Mouse (Mus musculus) right cerebral cortex, adult 2 months (tissue): ENCODE results near the gene Tdp1.
A peak's percentile ranks its signal among the peaks of the same experiment; 100 is the strongest.

Source experiments
- DNase-seq, 2 experiments: peaks; one replicate each; pipeline ENCODE4 v3.0.0; 2021 to 2022; ENCODE audit warnings: low spot score in 2 of 2

Tdp1 gene

DNA sequence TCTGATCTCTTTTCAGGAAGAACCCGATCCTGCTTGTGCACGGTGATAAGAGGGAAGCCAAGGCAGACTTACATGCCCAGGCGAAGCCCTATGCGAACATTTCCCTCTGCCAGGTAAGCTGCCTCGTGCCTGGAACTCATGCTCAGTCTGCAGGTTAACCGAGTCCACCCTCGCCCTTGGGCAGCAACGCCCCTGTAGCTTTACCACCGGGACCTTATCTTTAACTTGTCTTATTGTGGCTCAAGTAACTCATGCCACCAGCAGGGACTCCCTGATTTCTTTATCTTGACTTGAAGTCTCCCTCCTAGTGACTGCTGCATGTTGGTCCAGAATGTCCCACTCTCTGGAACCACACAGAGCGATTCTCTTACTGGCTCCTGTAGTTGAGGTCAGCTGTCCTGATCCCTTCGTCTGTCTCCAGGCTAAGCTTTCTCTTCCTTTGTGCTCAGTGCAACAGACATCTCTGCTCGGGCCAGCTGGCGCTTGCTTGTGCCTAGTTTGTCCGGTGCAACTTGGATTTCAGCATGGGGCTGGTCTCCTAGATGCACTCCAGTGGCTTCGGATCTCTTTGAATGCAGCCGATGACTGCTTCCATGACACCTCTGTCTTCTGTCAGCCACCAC is 14.0 kb downstream of the Tdp1 start:
- no peak for DNase-seq

DNA sequence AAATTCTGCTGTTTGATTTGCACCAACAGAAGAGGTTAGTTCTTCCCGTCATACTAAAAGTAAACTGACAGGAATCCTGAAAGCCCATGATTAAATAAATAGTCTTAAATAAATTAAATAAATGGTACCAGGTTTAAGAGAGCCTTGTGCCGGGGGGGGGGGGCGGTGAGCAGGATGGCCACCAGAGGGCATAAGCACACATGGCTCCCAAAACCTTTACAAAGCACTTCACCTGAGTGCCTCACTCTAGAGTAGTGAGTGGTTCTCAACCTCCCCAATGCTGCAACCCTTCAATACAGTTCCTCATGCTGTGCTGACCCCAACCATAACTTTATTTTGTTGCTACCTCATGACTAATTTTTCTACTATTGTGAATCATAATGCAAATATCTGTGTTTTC is 15.7 kb downstream of the Tdp1 start:
- no peak for DNase-seq

DNA sequence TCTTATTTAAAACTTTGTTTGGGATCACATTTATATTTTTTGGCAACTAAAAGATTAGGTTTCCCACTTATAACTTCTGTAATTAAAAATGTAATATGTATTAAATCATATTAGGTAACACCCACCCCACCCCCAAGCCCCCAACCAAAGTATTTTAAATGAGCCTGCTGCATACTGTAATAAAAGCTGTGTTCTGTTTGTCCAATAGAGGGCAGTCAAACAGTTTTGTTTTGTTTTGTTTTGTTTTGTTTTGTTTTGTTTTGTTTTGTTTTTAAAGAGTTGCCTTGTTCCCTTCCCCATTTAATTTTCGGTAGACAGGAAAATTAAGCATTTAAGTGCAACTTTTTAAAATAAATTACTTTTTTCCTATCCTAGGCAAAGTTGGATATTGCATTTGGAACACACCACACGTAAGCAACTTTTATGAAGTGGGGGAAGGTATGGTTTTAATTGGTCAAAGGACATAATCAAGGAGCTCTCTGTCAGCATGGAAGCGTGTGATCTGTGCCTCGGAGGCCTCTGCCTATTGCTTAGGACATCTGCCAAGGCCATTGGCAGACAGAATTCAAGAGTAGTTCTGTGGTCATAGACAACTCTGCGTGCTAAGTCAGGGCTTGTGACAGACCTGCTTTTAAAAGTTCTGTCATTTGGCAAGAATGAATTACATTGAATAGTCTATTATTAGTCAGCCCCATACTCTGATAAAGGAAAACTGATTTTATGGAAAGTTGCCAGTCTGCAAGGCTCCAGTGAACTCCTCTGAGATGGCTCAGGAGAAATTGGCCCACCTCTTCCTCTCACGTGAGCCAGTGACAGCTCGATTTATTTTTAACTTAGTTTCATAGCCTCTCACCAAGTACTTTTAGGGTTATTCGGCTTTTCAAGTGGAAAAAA is 17.9 kb downstream of the Tdp1 start:
- no peak for DNase-seq

DNA sequence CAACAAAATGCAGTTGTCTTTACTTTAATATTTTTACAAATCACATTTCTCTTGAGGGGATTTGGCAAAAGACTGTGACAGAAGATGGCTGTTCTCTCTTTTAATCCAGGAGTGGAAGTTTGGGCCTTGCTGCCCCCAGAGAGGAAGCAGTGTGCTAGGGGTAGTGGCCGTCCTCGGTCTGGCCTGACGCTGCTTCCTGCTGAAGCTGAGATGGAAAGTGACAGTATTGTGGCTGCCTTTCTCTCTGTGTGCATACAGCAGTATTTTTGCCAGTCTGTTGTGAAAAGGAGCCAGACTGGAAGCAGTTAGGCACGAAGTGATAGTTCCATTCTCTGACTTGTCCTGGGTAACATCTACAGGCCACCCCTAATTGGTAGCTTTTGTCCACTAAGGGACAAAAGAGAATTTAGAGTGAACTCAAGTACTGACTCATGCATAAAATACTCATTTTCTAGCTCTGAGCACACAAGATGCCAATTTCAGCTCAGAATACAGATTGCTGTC is 18.6 kb downstream of the Tdp1 start:
- DNase-seq: no peak

DNA sequence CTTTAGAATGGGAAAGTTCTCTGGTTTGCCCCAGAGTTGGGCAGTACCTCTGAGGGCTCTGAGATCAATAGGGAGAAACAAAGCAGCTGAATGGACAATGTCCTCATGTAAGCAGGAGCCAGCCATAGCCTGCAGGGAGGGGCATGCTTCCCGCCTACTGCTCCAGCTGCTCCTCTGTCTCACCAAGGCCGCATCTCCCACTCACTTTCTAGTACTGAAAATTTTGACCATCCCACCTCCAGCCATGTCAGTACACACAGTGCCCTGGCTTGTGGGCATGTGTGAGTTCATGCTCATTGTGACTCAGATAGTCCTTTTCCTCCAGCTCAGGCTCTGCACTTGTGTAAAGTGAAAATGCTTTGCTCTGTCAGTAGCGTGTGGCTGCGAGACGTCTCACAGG is 20.2 kb downstream of the Tdp1 start:
- peak; percentile 34 to 39 for DNase-seq

DNA sequence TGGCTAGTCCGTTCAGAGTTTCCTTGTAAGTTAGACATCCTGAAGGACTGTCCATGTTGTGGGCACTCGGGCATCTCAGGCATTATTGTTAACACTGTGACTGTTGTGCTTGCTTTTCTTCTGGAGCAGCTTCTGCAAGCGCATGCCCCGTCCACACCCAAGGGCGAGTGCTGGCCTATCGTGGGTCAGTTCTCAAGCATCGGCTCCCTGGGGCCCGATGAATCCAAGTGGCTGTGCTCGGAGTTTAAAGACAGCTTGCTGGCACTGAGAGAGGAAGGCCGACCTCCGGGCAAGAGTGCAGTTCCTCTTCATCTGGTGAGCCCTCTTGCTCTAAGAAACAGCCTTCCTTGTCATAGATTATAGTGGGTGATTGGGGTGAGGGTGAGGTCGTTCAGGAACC is 27.1 kb downstream of the Tdp1 start:
- DNase-seq: no peak

DNA sequence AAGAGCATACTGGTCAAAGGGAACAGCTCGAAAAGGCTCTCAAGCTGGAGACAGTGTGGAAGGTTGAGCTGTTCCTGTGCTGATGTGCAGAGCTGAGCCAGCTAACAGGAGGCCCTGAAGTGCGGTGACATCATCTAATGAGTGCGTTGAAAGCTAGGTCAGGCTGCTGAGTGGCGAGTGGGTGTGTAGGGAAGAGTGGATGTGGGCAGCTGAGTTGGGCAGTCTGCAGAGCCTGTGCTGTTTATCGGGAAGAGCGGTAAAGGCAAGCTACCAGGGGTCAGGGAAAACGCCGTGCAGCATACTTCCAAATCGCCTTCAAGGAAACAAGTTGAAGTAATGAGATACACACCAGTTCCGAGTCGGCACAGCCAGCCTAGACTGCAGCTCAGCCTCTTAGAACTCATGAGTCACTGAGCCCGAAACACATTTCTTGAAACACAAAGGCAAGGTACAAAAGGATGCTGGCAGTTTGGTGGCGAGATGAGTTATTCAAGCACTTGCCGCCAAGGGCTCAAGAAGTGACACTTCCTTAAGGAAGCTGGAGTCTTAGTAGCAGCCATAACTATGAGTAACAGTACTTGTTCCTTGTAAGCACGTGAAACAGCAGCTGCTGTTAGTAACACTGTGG is 33.6 kb downstream of the Tdp1 start:
- peak; percentile 64 to 68 for DNase-seq

DNA sequence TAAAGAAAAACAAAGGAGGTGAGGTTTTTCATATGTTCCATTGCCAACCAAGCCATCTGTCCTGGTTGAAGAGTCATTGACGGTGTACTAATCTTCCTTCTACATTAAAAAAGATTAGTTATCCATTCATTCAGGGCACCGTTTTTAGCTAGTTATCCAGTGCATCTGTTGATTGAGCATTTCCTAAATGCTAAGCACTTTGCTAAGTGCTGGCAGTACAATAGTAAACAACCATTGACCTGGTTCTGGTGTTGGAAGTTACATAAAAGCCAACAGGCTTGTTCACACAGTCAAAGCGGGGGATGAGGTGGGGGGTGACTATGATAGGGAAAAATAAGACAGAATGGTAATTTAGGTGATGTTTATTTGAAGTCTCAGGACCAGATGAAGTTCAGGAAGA is 35.3 kb downstream of the Tdp1 start:
- no peak for DNase-seq

DNA sequence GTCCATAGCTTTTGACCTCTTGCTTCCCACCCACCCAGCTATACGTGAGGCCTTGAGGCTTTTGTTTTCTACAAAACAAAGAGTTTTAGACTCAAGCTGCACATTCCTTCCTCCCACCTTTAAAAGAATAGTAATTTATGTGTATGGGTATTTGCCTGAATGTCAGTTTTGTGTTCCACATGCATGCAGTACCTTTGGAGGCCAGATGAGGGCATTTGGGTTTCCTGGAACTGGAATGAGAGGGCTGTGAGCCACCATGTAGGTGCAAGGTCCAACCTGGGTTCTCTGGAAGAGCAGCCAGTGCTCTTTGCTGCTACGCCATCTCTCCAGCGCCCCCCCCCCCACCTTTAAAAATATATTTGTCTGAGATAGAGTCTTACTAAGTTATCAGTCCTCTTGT is 36.7 kb downstream of the Tdp1 start:
- no peak for DNase-seq

DNA sequence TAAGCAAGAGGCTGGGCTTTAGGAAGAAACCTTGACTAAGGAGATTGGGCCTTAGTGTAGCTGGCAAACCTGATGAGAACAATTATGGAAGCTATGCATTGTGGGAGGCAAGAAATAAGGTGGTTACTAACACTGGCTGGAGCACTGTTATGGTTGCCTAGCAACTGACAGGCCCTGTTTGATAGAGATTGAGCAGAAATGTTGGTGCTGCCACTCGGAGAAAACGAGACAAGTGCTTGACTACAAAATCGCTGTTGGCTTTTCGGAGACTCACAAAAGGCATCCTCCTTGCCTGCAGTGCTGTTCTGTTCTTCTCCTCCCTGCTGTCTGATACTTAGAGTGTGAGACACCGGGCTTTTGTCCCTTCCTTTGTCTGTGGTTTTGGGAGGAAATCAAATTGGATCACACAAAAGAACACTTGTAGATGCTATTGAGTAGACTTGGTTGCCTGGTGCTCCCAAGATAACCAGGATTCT is 38.9 kb downstream of the Tdp1 start:
- DNase-seq: peak; percentile 33 to 40

DNA sequence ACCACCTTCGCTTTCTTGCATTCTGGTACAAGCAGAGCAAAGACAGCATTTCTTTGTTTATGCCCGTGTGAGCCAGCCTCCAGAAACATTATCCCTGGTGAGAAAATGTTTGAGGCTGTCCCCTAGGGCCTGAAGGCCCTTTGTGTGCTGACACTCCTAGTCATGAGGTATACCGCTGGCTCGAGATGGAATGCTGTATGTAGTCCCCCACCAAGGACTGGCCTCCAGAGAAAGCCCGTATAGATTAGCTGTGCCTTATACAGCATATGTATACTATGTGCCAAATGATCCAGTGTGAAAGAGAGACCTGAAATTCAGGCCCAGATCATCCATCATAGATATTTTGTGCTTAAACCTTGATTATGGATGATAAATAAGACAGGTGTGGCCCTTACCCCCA is 39.4 kb downstream of the Tdp1 start:
- DNase-seq: no peak

DNA sequence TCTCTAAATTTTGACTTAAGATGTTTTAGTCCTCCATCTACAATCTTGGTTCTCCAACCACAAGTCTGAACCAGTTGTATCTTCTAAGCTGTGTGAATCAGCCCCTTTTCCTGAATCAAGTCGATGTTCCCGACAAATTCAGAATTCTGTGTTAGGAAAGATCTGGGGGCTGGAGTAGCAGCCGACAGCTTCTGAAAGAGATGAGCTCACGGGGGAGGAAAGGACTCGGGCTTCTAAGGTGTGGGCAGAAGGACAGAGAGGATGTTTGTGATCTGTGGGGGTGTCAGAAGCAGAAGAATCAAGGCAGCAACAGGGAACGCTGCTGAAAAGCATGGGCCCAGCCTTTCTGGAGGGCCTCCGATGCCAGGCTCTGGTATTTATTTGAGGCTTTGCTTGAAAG is 44.0 kb downstream of the Tdp1 start:
- peak; percentile 53 to 74 for DNase-seq

DNA sequence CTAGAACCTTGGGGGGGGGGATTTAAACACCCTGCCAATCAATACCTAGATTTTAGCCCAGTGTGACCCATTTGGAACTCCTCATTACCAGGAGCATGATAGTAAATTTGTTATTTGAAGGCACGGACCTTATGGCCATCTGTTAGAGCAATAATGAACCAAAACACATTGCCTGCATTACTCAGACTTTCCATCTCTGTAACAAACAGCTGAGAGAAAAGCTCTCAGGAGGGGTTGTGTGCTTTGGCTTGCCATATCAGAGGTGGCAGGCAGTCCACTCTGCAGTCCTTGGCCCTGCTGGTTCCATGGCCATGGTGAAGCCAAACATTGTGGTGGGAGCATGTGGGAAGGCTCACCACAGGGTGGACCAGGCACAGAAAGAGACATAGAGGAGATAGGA is 44.8 kb downstream of the Tdp1 start:
- no peak for DNase-seq

DNA sequence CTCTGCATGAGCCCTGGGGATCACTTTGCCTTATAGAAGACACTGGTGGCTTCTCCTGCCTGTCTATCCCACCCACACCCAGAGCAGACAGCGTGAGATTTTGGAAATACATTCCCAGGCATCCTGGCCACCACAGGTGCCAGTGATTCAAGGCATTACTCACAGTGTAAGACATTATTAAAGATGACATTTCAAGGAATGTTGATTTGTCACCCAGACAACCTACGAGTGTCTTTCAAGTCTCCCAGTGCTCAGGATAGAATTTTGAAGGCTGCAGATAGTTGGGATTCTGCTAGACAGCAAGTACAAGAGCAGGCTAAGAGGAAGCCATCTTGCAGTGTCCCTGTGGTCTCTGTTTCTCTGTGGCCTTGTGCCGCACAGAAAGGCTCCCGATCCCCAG is 47.9 kb downstream of the Tdp1 start:
- peak in 1 of 2 experiments; percentile 35 for DNase-seq

DNA sequence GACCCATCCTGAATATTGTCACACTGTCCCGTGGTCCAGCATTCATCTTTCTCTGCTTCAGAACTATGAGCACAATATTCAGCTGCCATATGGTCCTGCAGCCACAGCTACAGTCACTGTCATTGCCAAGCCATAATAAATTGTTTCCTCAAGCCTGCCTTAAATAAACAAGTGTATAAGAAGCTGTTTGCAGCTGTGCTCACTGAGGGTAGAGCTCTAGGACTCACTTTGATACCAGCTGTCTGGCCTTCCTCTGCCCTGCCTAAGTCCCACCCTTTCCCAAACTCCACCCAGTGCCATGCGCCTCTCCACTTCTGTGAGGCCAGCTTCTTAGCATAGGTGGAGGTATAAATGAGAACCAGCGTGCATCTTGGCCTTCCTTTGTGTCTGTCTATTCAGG is 49.3 kb downstream of the Tdp1 start:
- DNase-seq: no peak

DNA sequence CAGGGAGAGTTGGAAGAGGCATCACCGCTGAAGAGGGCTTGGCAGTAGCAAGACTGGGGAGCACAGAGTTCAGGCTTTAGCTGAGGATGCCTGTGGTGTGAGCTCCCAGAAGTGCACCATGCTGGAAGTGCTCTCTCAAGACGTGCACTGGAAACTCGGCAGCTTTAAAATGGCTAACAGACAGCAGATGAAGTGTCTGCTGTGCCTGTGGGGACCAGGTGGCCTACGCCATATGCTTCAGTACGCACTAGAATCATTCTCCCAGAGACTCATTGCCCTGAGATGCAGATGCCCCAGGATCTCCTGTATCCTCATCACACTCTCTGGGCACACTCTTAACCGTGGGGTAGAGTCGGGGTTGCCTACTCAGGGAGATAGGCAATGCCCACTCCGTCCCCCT is 51.1 kb downstream of the Tdp1 start:
- no peak for DNase-seq

DNA sequence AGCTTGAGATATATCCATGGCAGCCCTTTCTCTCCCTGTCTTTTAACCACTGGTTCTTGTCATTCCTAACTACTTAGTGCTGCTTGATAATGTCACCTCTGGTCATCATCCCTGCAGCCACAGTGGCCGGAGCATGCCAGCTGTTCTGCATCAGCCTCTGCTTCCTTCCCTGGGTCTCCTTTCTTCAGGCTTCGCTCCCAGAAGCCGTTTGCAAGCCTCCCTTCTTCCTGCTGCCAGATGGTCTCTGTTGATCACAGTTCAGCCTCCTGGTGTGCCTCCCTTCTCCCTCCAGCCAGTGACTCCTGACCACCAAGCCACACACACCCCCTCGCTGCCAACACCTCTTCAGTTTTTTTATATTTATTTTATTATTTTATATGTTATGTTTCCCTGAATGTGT is 54.2 kb downstream of the Tdp1 start:
- DNase-seq: no peak

DNA sequence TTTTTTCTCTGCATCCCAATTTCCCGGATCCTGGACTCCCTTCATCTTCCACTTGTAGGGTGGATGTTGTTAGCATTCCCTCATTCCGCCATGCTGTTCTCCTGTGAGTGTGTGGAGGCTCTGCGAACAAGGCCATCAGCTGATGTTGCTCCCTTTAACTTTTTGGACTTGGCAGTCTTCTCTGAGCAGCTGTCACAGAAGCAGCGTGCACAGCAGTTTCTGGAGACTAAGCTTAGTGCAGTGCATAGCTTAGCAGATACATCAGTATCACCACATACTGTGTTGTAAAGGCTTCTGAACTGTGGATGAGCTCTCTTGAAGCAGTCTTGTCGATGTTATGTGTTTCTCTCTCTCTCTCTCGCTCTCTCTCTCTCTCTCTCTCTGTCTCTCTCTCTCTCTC is 54.9 kb downstream of the Tdp1 start:
- DNase-seq: no peak

DNA sequence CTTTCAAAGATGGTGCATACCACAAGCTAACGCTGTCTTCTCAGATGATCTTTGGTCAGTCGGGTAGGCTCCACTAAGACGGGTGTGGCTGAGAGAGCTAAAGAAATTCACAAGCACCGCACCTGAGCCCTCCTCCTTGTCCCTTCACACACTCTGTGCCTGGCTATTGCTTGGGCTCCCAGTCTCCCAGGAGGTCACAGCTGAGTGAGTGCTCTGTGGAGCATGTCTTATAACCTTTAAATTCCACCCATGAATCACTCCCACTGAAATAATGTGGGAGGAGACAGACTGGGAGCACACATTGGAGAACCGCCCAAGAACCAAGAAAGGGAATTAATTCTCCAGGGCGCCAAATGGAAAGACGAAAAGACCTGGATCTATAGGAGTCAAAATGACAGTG is 56.4 kb downstream of the Tdp1 start:
- DNase-seq: no peak

DNA sequence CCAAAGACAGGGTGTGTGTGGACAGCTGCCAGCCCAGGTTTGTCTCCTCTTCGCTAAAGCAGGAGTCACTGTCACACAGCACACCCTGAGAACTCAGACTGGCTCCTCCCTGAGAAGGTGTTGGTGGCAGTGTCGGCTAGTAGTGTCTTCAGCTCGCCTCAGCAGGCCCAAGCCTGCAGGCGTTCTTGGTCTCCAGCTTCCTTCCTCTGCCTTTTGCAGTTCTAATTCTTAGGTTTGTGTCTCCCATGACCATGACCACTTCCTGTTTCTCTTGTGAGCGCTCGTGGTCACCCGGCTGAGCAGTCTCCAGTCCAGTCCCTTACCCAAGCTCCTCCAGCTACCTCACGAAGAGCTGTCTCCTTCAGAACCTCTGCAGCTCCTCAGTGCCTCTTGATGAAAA is 58.1 kb downstream of the Tdp1 start:
- no peak for DNase-seq

DNA sequence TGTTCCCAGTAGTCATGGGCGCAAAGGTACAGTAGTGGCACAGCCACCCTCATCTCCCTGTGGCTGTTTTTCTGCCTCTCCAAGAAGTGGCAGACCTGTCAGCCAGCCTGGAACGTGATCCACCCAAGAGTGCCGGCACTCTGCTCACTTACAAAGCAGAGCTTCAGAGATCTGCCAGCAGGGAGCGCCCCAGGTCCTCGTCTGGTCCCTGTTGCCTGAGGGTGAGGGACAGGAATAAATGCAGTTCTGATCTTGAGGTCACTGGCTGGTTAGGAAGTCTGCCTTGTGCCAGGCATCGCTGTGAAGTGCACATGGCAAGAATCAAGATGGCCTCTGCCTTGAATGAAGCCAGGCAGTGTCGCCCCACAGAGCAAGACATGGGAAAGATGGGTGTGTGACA is 68.6 kb downstream of the Tdp1 start:
- DNase-seq: peak; percentile 68 to 72

DNA sequence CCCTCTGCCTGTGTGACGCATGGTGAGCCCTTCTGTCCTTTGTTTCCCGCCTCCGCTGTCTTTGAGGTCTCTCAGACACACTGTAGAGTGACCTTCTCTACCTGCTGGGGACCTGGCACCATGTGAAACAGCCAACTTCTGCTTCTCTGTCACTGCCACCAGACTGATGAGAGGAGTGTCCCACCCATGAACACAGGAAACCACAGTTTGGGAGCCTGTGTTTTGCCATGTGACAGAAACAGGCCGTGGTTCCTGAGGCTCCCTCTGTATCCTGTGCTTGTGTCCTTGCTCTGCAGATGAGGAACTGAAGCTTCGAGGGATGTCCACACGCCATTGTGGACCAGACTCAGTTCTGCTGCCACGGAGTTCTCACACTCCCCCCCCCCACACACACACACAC is 72.1 kb downstream of the Tdp1 start:
- no peak for DNase-seq
